Mouse (Mus musculus) kidney, postnatal 0 days (tissue): ENCODE measurements around the gene Golt1b. TPM values are rescaled to one million over a fixed set of nuclear protein-coding genes. Genes with fewer than 3 reads are reported as not detected.

ENCODE experiments used
- ATAC-seq: fragments of 200-750 bp; cut with Nextera tagmentation; replicated peaks from 2 replicates; pipeline ENCODE4 v1.8.0; 2017; ENCODE audit warnings: low read depth, moderate number of reproducible peaks, moderate TSS enrichment, moderate library complexity; ENCODE audit not compliant: low FRiP score
- DNase-seq: peaks from one replicate; pipeline ENCODE4 v3.0.0-alpha.2; 2016; ENCODE audit warnings: low spot score
- H3K27ac ChIP-seq: fragments of 300-500 bp; sonication (generic); 2 replicates; pipeline ENCODE4 v1.5.1; 2014; ENCODE audit warnings: mild to moderate bottlenecking
- H3K27me3 ChIP-seq: fragments of 300-500 bp; sonication (generic); 2 replicates; pipeline ENCODE4 v1.6.1; 2014; ENCODE audit warnings: low read length, mixed read lengths; ENCODE audit not compliant: insufficient read depth
- H3K36me3 ChIP-seq: fragments of 300-500 bp; sonication (generic); 2 replicates; pipeline ENCODE4 v1.6.1; 2014; ENCODE audit warnings: low read length, mixed read lengths; ENCODE audit not compliant: insufficient read depth
- H3K4me1 ChIP-seq: fragments of 300-500 bp; sonication (generic); replicated peaks from 2 replicates; pipeline ENCODE4 v1.6.1; 2014; ENCODE audit warnings: antibody characterized with exemption, low read length, mixed read lengths; ENCODE audit not compliant: insufficient read depth
- H3K4me2 ChIP-seq: fragments of 300-500 bp; sonication (generic); 2 replicates; pipeline ENCODE4 v1.6.1; 2014; ENCODE audit warnings: mild to moderate bottlenecking, low read length, moderate library complexity, mixed read lengths
- H3K4me3 ChIP-seq: fragments of 300-500 bp; sonication (generic); replicated peaks from 2 replicates; pipeline ENCODE4 v1.5.1; 2014; ENCODE audit warnings: low read depth, low read length
- H3K9ac ChIP-seq: fragments of 300-500 bp; sonication (generic); 2 replicates; pipeline ENCODE4 v1.6.1; 2014; ENCODE audit warnings: low read depth, low read length
- H3K9me3 ChIP-seq: fragments of 300-500 bp; sonication (generic); replicated peaks from 2 replicates; pipeline ENCODE4 v1.6.1; 2016; ENCODE audit warnings: low read length, inconsistent platforms, mixed read lengths
- CTCF ChIP-seq: IDR thresholded peaks from 2 replicates; pipeline ENCODE4 v1.5.1; 2016; ENCODE audit warnings: antibody characterized with exemption, low read depth, mild to moderate bottlenecking, moderate library complexity
- WGBS: fragments of 180-500 bp; shearing (Covaris S2); extraction: QIAGEN DNeasy Blood & Tissue Kit; methylation state at CpG from one replicate; pipeline ENCODE4 v1.1.7; 2014; 5-methylcytosine and 5-hydroxymethylcytosine counted together
- polyA plus RNA-seq: library from polyadenylated mRNA; unstranded; fragments of >200 nt; fragmentation: Nextera tagmentation; extraction: Ambion mirVana; gene quantifications from 2 replicates; pipeline ENCODE4 v1.2.1, GENCODE M21; 2015

The Golt1b gene
- polyA plus RNA-seq, 1 experiment from 2014 or later: 68.7 TPM

- no peak for ATAC-seq
- peaks cover 32% of the 10 kb centered on the region for H3K36me3 ChIP-seq
- H3K27ac ChIP-seq: no peak overlapping the region
- DNase-seq: no peak
- no peak overlapping the region for H3K4me2 ChIP-seq
- no peaks in the 10 kb centered on the region for H3K27me3 ChIP-seq
- no peaks in the 10 kb centered on the region for H3K9me3 ChIP-seq
- H3K4me3 ChIP-seq: no peak overlapping the region
- TF ChIP-seq CTCF: no peak
- H3K9ac ChIP-seq: no peak overlapping the region
- 76% methylated on average over 5 of the region's 5 CpGs for WGBS
- H3K4me1 ChIP-seq: 0 out of 2 replicates have a peak, but pooled peaks cover 8% of the 10 kb centered on the region
Observed at GRCm38 (mm10) chr6:142392312-142392711, 5.3 kb downstream of the Golt1b start.

- Histone ChIP-seq H3K4me3 (no peak overlapping the region), H3K4me2 (no peak overlapping the region), H3K27ac (no peak overlapping the region), H3K27me3 (no peaks in the 10 kb centered on the region), H3K9me3 (no peaks in the 10 kb centered on the region), H3K9ac (no peak overlapping the region), H3K36me3 (peaks cover 32% of the 10 kb centered on the region), H3K4me1 (no peaks in the 10 kb centered on the region)
- DNase-seq: no peak
- no peak for TF ChIP-seq CTCF
- 87% methylated on average over 5 of the region's 5 CpGs for WGBS
- no peak for ATAC-seq
Observed at GRCm38 (mm10) chr6:142394669-142395068, 7.6 kb downstream of the Golt1b start.

- Histone ChIP-seq H3K27ac (no peak overlapping the region), H3K4me3 (no peak overlapping the region), H3K4me1 (no peaks in the 10 kb centered on the region), H3K36me3 (peaks cover 39% of the 10 kb centered on the region), H3K27me3 (no peaks in the 10 kb centered on the region), H3K9ac (no peak overlapping the region), H3K9me3 (no peaks in the 10 kb centered on the region), H3K4me2 (no peak overlapping the region)
- DNase-seq (no peak), ATAC-seq (no peak)
- TF ChIP-seq CTCF: no peak
- 89% methylated on average over 6 of the region's 6 CpGs for WGBS
Observed at GRCm38 (mm10) chr6:142395756-142396155, 8.7 kb downstream of the Golt1b start.

DNA sequence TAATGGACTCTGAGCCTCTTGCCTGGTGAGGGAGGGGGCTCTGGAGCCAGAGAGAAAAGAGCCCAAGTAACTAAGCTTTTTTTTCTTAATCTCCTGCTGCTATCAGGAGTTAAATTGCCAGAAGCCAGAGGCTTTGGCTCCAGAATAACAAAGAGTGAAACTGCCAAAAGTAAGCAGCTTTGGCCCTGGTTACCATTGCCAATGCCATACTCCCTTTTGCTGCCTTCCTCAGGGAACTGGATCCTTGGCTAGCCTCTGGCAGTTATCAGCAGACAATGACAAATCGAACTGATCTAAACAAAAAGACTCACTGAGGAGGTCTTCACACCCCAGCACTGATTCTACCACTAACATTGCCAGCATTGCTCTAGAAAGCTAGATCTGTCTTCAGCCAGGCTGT is 24.1 kb downstream of the Golt1b start:
- Histone ChIP-seq H3K36me3 (no peaks in the 10 kb centered on the region), H3K27me3 (peaks cover 7% of the 10 kb centered on the region; the same call in 1 of the 2 replicates), H3K9me3 (no peaks in the 10 kb centered on the region), H3K27ac (no peak overlapping the region), H3K4me1 (0 out of 2 replicates have a peak, but pooled peaks cover 8% of the 10 kb centered on the region), H3K4me3 (no peak overlapping the region), H3K9ac (no peak overlapping the region), H3K4me2 (no peak overlapping the region)
- DNase-seq (no peak), ATAC-seq (no peak)
- WGBS: 60% methylated on average over 1 of the region's 1 CpGs
- no peak for TF ChIP-seq CTCF

DNA sequence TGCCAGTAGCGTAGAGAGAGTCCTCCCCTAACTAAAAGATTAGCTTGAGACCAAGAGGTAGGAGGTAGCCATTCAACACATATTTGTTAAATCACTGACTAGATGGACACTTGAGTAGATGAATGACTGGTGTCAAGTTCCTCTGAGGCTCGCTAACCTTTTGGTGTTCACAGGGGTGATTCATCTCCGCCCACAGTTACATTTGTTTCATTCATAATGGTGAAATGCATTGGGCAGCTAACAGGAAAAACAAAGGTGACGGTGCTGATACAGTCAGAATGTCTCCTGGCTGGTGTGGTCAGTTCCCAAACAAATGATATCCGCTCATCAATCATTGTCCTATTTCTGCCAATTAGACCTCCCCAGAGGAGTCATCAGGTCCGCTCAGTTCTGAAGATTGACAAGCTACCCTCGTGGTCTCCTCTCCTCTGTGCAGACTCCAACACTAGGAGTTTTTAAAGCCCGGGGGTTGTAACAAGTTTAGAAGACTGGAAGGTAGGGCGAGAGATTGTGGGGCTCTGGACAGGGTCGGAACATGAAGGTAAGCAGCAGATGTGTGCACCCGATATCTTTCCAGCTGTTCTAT is 26.0 kb downstream of the Golt1b start, which contains the start of gene Spx:
Gene Spx, plus strand, starts transcription at position 536 of the 586 bp plus-strand sequence.
- Histone ChIP-seq H3K4me3 (no peak within 1 kb of the TSS), H3K4me1 (0 out of 2 replicates have a peak, but pooled peaks cover 8% of the 10 kb centered on the region), H3K9me3 (no peaks in the 10 kb centered on the region), H3K27me3 (peaks cover 7% of the 10 kb centered on the region; the same call in 1 of the 2 replicates), H3K9ac (no peak within 1 kb of the TSS), H3K36me3 (no peaks in the 10 kb centered on the region), H3K4me2 (peak within 1 kb of the TSS; percentile 65; the same call in 1 of the 2 replicates), H3K27ac (no peak within 1 kb of the TSS)
- DNase-seq: no peak
- WGBS: 54% methylated on average over 11 of the region's 11 CpGs
- no peak for TF ChIP-seq CTCF
- ATAC-seq: no peak

- no peak for ATAC-seq
- no peak overlapping the region for H3K4me3 ChIP-seq
- 0 out of 2 replicates have a peak, but pooled peaks cover 8% of the 10 kb centered on the region for H3K4me1 ChIP-seq
- peaks cover 7% of the 10 kb centered on the region; the same call in 1 of the 2 replicates for H3K27me3 ChIP-seq
- no peaks in the 10 kb centered on the region for H3K36me3 ChIP-seq
- no peaks in the 10 kb centered on the region for H3K9me3 ChIP-seq
- H3K9ac ChIP-seq: no peak overlapping the region
- no peak overlapping the region for H3K27ac ChIP-seq
- H3K4me2 ChIP-seq: no peak overlapping the region
- 14% methylated on average over 12 of the region's 12 CpGs for WGBS
- DNase-seq: no peak
- TF ChIP-seq CTCF: no peak
Observed at GRCm38 (mm10) chr6:142413845-142414244, 26.8 kb downstream of the Golt1b start.
